Mouse (Mus musculus): ENCODE results near the gene Ecm2.

- TF ChIP-seq CTCF (IDR thresholded peaks at IDR 0.05; ENCODE audit: control insufficient read depth, insufficient read depth, insufficient read length) (no peak), MAX (IDR thresholded peaks at IDR 0.05) (no peak), USF1 (IDR thresholded peaks at IDR 0.05; ENCODE audit: low read depth) (peak; percentile 29)
Measured at GRCm38 (mm10) chr13:49556203-49556602, 51.6 kb downstream of the Ecm2 start.
